Mouse (Mus musculus) midbrain, embryonic 12.5 days (tissue): ENCODE data around the gene Col24a1. TPM values are rescaled to one million over a fixed set of nuclear protein-coding genes. Genes with fewer than 3 reads are reported as not detected.

Experiments
- ATAC-seq: fragments of 200-750 bp; cut with Nextera tagmentation; 2 replicates; pipeline ENCODE4 v1.8.0; 2017; ENCODE audit warnings: low read depth, moderate TSS enrichment, moderate library complexity; ENCODE audit not compliant: low FRiP score
- H3K27ac ChIP-seq: fragments of 300-500 bp; sonication (generic); replicated peaks from 2 replicates; pipeline ENCODE4 v1.5.1; 2016; ENCODE audit warnings: mild to moderate bottlenecking
- H3K27me3 ChIP-seq: fragments of 300-500 bp; sonication (generic); 2 replicates; pipeline ENCODE4 v1.6.1; 2016; ENCODE audit warnings: mild to moderate bottlenecking
- H3K36me3 ChIP-seq: fragments of 300-500 bp; sonication (generic); 2 replicates; pipeline ENCODE4 v1.6.1; 2016
- H3K4me1 ChIP-seq: fragments of 300-500 bp; sonication (generic); 2 replicates; pipeline ENCODE4 v1.6.1; 2016
- H3K4me2 ChIP-seq: fragments of 300-500 bp; sonication (generic); replicated peaks from 2 replicates; pipeline ENCODE4 v1.6.1; 2016; ENCODE audit warnings: mild to moderate bottlenecking, moderate library complexity
- H3K4me3 ChIP-seq: fragments of 300-500 bp; sonication (generic); 2 replicates; pipeline ENCODE4 v1.5.1; 2016; ENCODE audit warnings: mild to moderate bottlenecking
- H3K9ac ChIP-seq: fragments of 300-500 bp; sonication (generic); replicated peaks from 2 replicates; pipeline ENCODE4 v1.6.1; 2016; ENCODE audit warnings: mild to moderate bottlenecking, moderate library complexity
- H3K9me3 ChIP-seq: fragments of 300-500 bp; sonication (generic); 2 replicates; pipeline ENCODE4 v1.6.1; 2016; ENCODE audit warnings: mild to moderate bottlenecking
- WGBS: fragments of 180-500 bp; shearing (Covaris S2); methylation state at CpG from one replicate; pipeline ENCODE4 v1.1.7; 2016; 5-methylcytosine and 5-hydroxymethylcytosine counted together
- polyA plus RNA-seq: library from polyadenylated mRNA; unstranded; fragments of >200 nt; fragmentation: Nextera tagmentation; extraction: Ambion mirVana; gene quantifications from 2 replicates; pipeline ENCODE4 v1.2.1, GENCODE M21; 2016

The Col24a1 gene
- polyA plus RNA-seq, 1 experiment from 2014 or later, result 0.68 TPM

DNA sequence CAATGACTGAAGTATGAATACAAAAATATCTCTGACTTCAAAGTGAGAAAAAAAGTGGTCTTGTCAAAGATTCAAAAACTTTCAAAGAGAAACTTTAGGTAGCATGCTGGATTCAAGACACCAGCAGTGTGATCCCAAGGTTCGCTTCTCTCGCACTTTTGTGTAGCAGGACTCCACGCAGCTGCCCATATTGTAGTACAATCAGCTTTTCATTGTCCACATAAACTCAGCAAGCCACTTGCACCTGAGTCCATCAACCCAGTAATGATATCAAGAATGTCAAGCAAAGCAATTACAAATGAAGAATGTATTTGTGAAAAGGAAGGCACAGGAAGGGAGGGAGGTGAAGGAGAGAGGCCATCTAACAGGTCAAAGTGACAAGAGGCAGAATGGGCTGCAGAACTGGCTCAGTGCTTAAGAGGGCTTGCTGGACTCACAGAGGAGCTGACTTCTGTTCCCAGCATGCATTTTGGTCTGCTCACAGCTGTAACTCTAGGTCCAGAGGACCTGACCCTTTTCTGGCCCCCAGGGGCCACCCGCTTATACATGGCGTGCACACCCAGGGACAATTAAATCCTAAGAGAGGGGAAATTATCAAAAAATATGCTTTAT is 7.8 kb downstream of the Col24a1 start:
- WGBS, result 90% methylated on average over 5 of the region's 5 CpGs
- H3K36me3 ChIP-seq, result no peaks in the 10 kb centered on the region
- H3K4me1 ChIP-seq, result no peaks in the 10 kb centered on the region
- no peak overlapping the region for H3K9ac ChIP-seq
- H3K4me2 ChIP-seq, result no peak overlapping the region
- H3K4me3 ChIP-seq, result no peak overlapping the region
- H3K27me3 ChIP-seq, result no peaks in the 10 kb centered on the region
- no peaks in the 10 kb centered on the region for H3K9me3 ChIP-seq
- no peak overlapping the region for H3K27ac ChIP-seq
- no peak for ATAC-seq

DNA sequence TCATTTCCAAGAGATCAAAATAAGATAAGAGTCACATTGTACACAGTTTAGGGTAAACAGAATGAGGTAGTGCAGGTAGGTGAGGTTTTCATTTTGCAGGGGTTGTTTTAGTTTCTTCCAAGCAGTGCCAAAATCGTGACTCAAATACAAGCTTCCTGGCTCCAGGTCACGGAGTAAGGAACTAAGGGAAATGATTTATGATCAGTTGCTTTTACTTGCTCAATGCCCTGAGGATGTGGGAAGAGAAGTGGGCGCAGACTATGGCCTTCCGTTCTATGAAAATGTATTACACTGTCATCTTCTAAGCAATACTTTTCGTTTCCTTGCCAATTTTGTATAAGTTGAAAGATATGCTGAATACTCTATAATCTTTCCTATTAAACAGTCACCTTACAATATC is 13.0 kb downstream of the Col24a1 start:
- H3K27me3 ChIP-seq, result no peaks in the 10 kb centered on the region
- no peaks in the 10 kb centered on the region for H3K9me3 ChIP-seq
- 89% methylated on average over 5 of the region's 5 CpGs for WGBS
- H3K4me1 ChIP-seq, result no peaks in the 10 kb centered on the region
- H3K36me3 ChIP-seq, result no peaks in the 10 kb centered on the region
- no peak overlapping the region for H3K4me2 ChIP-seq
- no peak overlapping the region for H3K4me3 ChIP-seq
- ATAC-seq, result no peak
- H3K9ac ChIP-seq, result no peak overlapping the region
- no peak overlapping the region for H3K27ac ChIP-seq

DNA sequence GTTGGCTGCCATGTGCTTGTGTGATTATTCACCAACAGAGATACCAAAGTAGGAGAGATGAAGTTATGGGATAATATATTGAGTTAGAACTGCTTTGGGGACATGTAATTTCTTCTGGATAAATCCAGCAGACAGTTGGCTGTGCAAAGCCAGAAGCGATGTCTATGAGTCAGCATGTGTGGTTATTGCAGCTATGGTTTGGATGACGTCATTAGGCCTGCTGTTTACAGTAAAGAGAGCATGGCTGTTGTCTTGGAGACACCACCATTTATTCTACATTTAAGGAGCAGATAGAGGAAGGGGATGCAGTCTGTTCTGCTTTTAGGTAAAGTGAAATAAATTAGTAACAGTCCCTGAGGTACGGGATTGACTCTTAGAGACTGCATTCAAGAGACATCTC is 14.9 kb downstream of the Col24a1 start:
- Histone ChIP-seq H3K9ac (no peak overlapping the region), H3K27ac (no peak overlapping the region), H3K4me3 (no peak overlapping the region), H3K4me2 (no peak overlapping the region), H3K9me3 (no peaks in the 10 kb centered on the region), H3K4me1 (no peaks in the 10 kb centered on the region), H3K36me3 (no peaks in the 10 kb centered on the region), H3K27me3 (no peaks in the 10 kb centered on the region)
- WGBS, result 84% methylated on average over 3 of the region's 3 CpGs
- ATAC-seq, result no peak

DNA sequence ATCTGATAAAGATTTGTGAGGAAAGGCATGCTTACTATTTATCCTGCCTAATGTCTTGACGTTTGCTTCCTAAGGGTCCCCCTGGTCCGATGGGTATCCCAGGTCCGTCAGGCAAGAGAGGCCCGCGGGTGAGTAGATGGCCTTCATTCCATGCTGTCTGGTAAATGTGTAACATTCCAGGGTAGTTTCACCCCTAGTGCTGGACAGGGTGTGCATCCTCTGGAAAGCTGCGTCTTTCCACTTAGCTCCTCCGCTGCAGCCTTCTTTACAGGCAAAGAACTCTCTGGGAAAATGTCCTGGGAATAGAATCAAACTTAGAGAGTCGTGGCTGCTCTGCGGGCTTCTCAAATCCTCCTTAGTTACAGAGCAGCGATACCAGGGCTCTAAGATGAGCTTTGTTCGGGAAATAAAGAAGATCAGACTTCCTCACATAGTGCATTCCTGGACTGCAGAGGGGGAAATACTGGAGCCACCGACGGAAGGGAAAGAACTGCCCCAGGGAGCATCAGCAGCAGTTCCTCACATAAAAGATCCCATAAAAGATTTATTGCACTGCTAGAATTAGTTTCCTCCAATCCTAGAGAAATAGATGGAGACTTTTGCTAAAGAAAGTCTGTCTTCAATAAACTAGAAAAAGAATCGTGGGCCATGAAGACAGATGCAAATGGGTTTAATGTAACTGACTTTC is 28.5 kb downstream of the Col24a1 start:
- 56% methylated on average over 14 of the region's 14 CpGs for WGBS
- H3K36me3 ChIP-seq, result no peaks in the 10 kb centered on the region
- H3K27me3 ChIP-seq, result no peaks in the 10 kb centered on the region
- no peak for ATAC-seq
- H3K4me1 ChIP-seq, result no peaks in the 10 kb centered on the region
- no peak overlapping the region for H3K27ac ChIP-seq
- no peak overlapping the region for H3K9ac ChIP-seq
- no peaks in the 10 kb centered on the region for H3K9me3 ChIP-seq
- H3K4me3 ChIP-seq, result no peak overlapping the region
- H3K4me2 ChIP-seq, result no peak overlapping the region

DNA sequence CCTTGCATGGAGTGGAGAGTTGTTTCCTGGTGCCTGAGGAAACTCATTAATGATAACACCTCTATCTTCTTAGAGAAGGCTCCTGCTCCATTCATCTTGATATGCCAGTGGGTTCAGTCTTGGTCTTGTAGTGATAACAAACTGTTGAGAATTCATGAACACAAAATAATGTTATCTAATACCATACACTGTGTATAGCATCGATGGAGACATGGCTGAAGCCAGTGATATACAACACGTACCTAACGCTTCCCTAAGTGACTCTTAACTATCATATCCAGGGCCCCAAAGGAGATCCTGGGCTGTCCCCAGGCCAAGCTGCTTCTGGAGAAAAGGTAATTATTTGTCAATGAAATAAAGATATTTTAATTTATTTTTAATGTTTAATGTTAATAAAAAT is 33.1 kb downstream of the Col24a1 start:
- Histone ChIP-seq H3K4me2 (no peak overlapping the region), H3K4me1 (no peaks in the 10 kb centered on the region), H3K36me3 (no peaks in the 10 kb centered on the region), H3K27ac (no peak overlapping the region), H3K27me3 (no peaks in the 10 kb centered on the region), H3K9me3 (no peaks in the 10 kb centered on the region), H3K4me3 (no peak overlapping the region), H3K9ac (no peak overlapping the region)
- ATAC-seq, result no peak
- 95% methylated on average over 3 of the region's 3 CpGs for WGBS

DNA sequence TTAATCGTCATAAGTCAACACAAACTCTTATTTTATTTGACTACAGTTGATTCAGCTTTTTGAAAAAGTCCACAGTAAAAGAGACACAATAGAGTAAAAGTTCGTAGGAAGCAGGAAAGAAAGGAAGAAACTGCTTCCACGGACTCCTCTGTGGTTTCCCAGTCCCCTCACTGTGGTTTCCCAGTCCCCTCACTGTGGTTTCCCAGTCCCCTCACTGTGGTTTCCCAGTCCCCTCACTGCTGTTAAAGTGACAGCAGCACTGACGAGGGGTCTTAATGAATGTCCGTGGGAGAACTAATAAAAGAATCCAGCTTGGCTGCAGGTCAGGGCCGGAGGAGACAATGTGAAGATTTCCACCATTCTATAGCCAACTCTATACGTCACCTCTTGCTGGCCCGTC is 39.4 kb downstream of the Col24a1 start:
- Histone ChIP-seq H3K4me1 (no peaks in the 10 kb centered on the region), H3K9ac (no peak overlapping the region), H3K27me3 (no peaks in the 10 kb centered on the region), H3K4me3 (no peak overlapping the region), H3K36me3 (no peaks in the 10 kb centered on the region), H3K27ac (no peak overlapping the region), H3K9me3 (no peaks in the 10 kb centered on the region), H3K4me2 (no peak overlapping the region)
- WGBS, result 76% methylated on average over 8 of the region's 8 CpGs
- no peak for ATAC-seq

DNA sequence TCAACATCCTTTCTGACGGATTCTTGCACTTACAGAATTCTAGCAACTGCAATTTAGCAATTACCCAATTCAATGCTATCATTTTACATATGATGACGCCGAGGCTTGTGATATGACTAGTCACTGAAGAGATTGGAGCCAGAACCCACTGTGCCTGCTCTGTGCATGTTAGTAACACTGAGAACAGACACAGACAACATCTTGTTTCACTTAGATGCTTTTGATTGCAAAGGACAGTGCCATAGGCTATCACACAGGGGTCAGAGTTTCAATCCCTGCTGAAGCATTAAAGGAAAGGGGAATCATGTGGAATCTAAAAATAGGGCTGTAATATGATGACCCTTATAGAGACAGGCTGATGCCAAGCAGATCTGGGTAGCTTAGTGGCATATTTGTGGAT is 41.8 kb downstream of the Col24a1 start:
- ATAC-seq, result no peak
- H3K4me3 ChIP-seq, result no peak overlapping the region
- no peaks in the 10 kb centered on the region for H3K36me3 ChIP-seq
- no peak overlapping the region for H3K4me2 ChIP-seq
- no peaks in the 10 kb centered on the region; the same call in 1 of the 2 replicates for H3K27me3 ChIP-seq
- H3K9ac ChIP-seq, result no peak overlapping the region
- H3K9me3 ChIP-seq, result no peaks in the 10 kb centered on the region
- 80% methylated on average over 3 of the region's 3 CpGs for WGBS
- peaks cover 3% of the 10 kb centered on the region; the same call in 1 of the 2 replicates for H3K4me1 ChIP-seq
- H3K27ac ChIP-seq, result no peak overlapping the region

DNA sequence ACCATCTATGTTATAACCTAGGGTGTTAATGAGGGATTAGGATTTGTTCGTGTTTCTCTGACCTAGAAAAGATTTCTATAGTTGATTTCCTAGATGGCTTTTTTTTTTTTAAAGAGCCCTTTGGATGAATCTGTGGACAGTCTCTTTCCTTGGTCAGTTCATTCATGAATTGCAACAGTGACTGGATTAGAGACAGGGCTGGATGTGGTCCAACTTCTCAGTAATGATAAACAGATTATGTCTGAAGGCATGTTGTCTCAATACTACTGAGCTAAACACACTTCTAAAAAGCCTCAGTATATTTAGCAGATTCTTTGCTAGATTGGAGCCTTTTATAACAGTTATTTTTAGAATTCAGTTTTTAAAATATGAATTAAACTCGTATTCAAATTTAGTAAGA is 44.9 kb downstream of the Col24a1 start:
- Histone ChIP-seq H3K27ac (no peak overlapping the region), H3K4me2 (no peak overlapping the region), H3K27me3 (no peaks in the 10 kb centered on the region; the same call in 1 of the 2 replicates), H3K4me3 (no peak overlapping the region), H3K4me1 (peaks cover 3% of the 10 kb centered on the region; the same call in 1 of the 2 replicates), H3K36me3 (no peaks in the 10 kb centered on the region), H3K9me3 (no peaks in the 10 kb centered on the region), H3K9ac (no peak overlapping the region)
- 62% methylated on average over 2 of the region's 2 CpGs for WGBS
- no peak for ATAC-seq

DNA sequence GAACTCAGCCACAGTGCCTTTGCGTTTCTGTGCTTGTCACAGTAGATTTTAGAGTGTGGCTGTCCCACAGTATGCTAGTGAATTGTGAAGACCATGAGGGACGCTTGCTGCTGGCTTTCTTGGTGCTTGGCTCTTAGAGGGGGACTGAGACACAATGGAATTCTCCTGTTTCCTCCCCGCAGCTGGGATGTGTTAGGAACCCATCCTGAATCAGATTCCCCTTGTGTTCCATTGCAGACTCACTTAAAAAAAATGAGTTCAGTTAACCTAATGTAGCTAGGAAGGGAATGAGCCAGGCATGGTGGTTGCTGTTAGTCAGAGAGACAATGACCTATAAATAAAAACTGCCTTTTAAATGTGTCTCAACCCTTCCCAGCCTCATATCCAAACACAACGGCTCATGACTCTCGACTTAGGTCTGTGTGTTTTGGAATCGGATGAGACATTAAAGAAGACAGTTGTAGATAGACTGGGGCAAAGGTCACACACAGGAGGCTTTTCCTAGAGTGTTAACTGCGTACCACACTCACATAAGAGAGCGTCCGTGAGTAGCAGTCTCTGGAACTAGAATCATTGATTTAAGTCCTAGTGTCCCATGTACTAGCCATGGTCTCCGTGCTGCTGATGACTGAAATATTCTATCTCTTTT is 47.7 kb downstream of the Col24a1 start:
- no peak overlapping the region for H3K9ac ChIP-seq
- no peaks in the 10 kb centered on the region for H3K36me3 ChIP-seq
- peaks cover 3% of the 10 kb centered on the region; the same call in 1 of the 2 replicates for H3K4me1 ChIP-seq
- no peaks in the 10 kb centered on the region; the same call in 1 of the 2 replicates for H3K27me3 ChIP-seq
- no peak overlapping the region for H3K4me3 ChIP-seq
- H3K27ac ChIP-seq, result no peak overlapping the region
- H3K9me3 ChIP-seq, result no peaks in the 10 kb centered on the region
- no peak for ATAC-seq
- H3K4me2 ChIP-seq, result no peak overlapping the region
- 85% methylated on average over 10 of the region's 10 CpGs for WGBS

DNA sequence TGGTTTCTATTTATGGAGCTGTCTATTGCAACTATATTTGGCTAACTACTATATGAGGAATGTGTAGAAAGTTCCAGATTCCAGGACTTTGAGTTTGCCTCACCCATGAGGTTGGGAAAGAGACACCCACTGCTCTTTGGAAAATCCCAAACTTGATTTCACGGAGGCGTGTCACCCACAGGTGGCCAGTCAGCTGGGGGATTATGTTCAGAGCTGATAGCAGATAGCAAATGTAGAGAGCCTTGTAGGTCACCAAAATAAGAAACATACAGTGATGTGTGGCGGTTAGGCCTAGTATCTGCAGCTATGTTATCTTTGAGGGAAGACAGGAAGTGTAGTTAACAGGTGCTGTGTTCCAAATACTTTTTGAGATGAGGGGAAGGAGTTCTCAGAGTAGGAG is 56.4 kb downstream of the Col24a1 start:
- H3K36me3 ChIP-seq, result no peaks in the 10 kb centered on the region
- ATAC-seq, result no peak
- no peak overlapping the region for H3K27ac ChIP-seq
- 98% methylated on average over 3 of the region's 3 CpGs for WGBS
- H3K9me3 ChIP-seq, result no peaks in the 10 kb centered on the region
- H3K27me3 ChIP-seq, result no peaks in the 10 kb centered on the region
- no peak overlapping the region for H3K9ac ChIP-seq
- H3K4me2 ChIP-seq, result no peak overlapping the region
- no peaks in the 10 kb centered on the region for H3K4me1 ChIP-seq
- H3K4me3 ChIP-seq, result no peak overlapping the region

DNA sequence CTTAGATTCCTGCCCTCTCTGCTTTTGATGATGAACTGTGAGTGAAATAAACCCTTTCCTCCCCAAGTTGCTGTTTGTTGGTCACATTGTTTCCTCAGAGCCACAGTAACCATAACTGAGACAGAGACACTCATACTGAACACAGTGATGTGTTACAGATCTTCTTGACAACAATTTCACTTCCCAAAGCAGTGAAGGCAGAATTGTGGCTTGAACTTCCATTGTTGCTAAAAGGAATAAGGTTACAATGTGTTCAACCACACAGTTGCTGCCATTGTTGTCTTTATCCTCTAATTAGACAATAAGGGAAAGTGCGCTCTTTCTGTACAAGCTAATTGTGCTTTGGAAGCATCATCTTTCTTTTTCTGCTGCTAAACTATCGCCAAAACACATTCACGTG is 61.7 kb downstream of the Col24a1 start:
- Histone ChIP-seq H3K36me3 (no peaks in the 10 kb centered on the region), H3K27ac (no peak overlapping the region), H3K4me3 (no peak overlapping the region), H3K9me3 (no peaks in the 10 kb centered on the region), H3K4me2 (no peak overlapping the region), H3K9ac (no peak overlapping the region), H3K4me1 (no peaks in the 10 kb centered on the region), H3K27me3 (no peaks in the 10 kb centered on the region)
- 92% methylated on average over 3 of the region's 3 CpGs for WGBS
- no peak for ATAC-seq

DNA sequence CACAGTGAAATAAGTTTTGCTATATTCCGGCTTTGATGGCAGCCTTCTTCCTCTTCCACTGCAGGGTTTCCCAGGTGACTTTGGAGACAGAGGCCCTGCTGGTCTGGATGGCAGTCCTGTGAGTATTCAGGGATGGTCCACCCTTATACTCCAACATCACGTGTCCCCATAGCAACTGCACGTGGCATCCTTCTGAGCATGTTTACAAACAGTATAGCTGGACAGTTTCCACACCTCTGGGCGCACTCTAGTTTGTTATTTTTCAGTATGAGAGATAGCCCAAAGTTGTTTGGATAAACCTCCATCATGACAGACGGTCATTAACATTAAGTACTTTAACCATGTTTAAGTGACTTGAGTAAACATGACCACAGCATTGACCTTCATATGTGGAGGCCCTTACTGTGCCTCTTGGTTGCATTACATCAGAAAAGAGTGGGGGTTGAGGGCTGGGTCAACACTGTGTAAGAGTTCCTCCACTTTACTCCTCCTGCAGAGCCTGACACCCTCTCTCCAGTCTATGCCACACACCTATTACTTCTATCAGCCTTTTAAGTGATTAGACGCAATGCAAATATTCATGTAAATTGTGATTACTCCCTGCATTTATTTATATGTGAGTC is 64.7 kb downstream of the Col24a1 start:
- H3K27me3 ChIP-seq, result no peaks in the 10 kb centered on the region
- no peak for ATAC-seq
- no peak overlapping the region for H3K9ac ChIP-seq
- H3K4me2 ChIP-seq, result no peak overlapping the region
- H3K36me3 ChIP-seq, result no peaks in the 10 kb centered on the region
- H3K9me3 ChIP-seq, result no peaks in the 10 kb centered on the region
- H3K4me3 ChIP-seq, result no peak overlapping the region
- WGBS, result 90% methylated on average over 6 of the region's 6 CpGs
- no peak overlapping the region for H3K27ac ChIP-seq
- no peaks in the 10 kb centered on the region for H3K4me1 ChIP-seq
